In genomic region chr9:107586974-107587832, GRCm38 (mm10) we compare ENCODE assay signal across 8 mouse cellular contexts. TPM values are rescaled to one million over a fixed set of nuclear protein-coding genes. Genes with fewer than 3 reads are reported as not detected.
DNase-seq lines count a peak whose midpoint lies in the region; ATAC-seq lines count a peak whose summit lies in the region.

Ifrd2 (plus strand) TSS chr9:107587642.

- H3K4me2 ChIP-seq in lung, embryonic 16.5 days (ENCODE audit: low read depth, low read length): peak within 1 kb of the TSS; percentile 84

- peaks cover 23% of the 10 kb centered on the region; the same call in 1 of the 2 replicates for H3K36me3 ChIP-seq in lung, embryonic 16.5 days (ENCODE audit: control insufficient read depth, insufficient read depth, low read length)

- H3K4me1 ChIP-seq in lung, embryonic 16.5 days (replicated peaks; ENCODE audit: control insufficient read depth, insufficient read depth, low read length): peaks cover 18% of the 10 kb centered on the region

- peak within 1 kb of the TSS; percentile 62 for H3K4me3 ChIP-seq in lung, embryonic 16.5 days (ENCODE audit: low read length)

- H3K27ac ChIP-seq in lung, embryonic 16.5 days (ENCODE audit: low read length): peak within 1 kb of the TSS; percentile 62; the same call in 1 of the 2 replicates

- peak; percentile 92 to 93 for ATAC-seq in hematopoietic stem cell, adult 5-6 weeks (replicated peaks in 1 of 2; ENCODE audit: insufficient read depth in 1 of 2, low FRiP score in 2 of 2, low TSS enrichment in 1 of 2, low read depth in 1 of 2, poor library complexity in 2 of 2, severe bottlenecking in 2 of 2)
- peak; percentile 98 for ATAC-seq in lung, embryonic 16.5 days (ENCODE audit: low read depth)

- DNase-seq in MEL-GATA-1-ER (ENCODE audit: extremely low read depth, low read depth): peak; percentile 99
- DNase-seq in cerebellum, adult 8-10 months: peak; percentile 96
- peak; percentile 97 for DNase-seq in forelimb bud, embryonic 11.5 days (ENCODE audit: low read depth, low spot score)
- DNase-seq in layer of hippocampus, adult 9-10 months (ENCODE audit: low spot score): peak; percentile 97
- peak; percentile 74 for DNase-seq in ovary, postnatal 10 days (ENCODE audit: low spot score)
- DNase-seq in thymus, postnatal 10 days (ENCODE audit: low spot score in 2 of 2): peak; percentile 95 to 97

- H3K9me3 ChIP-seq in lung, embryonic 16.5 days (ENCODE audit: control insufficient read depth, low read length): no peaks in the 10 kb centered on the region

- H3K9ac ChIP-seq in lung, embryonic 16.5 days (ENCODE audit: low read length): peak within 1 kb of the TSS; percentile 66

- no peaks in the 10 kb centered on the region for H3K27me3 ChIP-seq in lung, embryonic 16.5 days (ENCODE audit: control insufficient read depth, insufficient read depth, low read depth, low read length)

- 9% methylated on average over 45 of the region's 46 CpGs for WGBS in lung, embryonic 16.5 days

RNA-seq across cellular contexts. Expression of gene Ifrd2, which starts in this region (rescaled TPM):
- 49.8 and 62.7 TPM in 2 replicates for total RNA-seq in hematopoietic stem cell, adult 5-6 weeks (2017)
- 44.1 and 51.9 TPM in 2 replicates for polyA plus RNA-seq in lung, embryonic 16.5 days (2015; fragmentation: Nextera tagmentation; extraction: Ambion mirVana)

Comparison
In these comparisons a context has a peak if more than half of its experiments do, and no peak if none do; other contexts are left out.
1. Peak in every context shown above with its lines: DNase-seq, ATAC-seq, H3K4me3 ChIP-seq and H3K27ac ChIP-seq.